Mouse (Mus musculus): ENCODE results near the gene Rnf114.

Gene Rnf114

DNA sequence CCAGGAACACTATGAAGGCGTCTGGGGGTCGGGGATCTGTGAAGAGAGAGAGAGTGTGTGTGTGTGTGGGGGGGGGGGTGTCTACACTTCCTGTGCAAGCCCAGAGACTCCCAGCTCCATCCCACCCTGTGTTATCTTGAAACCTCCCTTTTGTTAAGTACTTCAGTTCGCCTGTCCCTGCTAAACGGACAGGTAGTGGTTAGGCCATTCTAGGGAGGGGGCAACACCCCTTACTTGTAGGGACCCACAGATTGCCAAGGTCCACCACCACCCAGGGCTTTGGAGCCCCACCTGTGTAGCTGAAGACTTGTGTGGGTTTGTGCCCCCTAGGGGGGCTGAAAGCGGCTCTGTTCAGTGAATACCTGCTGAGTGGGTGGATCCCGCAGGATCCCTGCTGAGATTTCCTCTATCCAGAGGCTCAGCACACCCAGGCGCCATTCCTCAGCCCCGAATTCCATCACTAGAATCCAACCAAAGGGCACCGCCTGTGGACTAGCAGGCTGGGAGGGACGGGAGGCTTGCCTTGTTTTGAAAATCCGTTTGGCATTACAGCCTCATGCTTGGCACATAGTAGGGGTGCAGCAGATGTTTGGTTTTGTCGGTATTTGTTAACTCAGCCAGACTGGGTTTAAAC lies 48.1 kb downstream of the Rnf114 start:
- no peak for DNase-seq (ENCODE audit: low spot score in 2 of 2)

DNA sequence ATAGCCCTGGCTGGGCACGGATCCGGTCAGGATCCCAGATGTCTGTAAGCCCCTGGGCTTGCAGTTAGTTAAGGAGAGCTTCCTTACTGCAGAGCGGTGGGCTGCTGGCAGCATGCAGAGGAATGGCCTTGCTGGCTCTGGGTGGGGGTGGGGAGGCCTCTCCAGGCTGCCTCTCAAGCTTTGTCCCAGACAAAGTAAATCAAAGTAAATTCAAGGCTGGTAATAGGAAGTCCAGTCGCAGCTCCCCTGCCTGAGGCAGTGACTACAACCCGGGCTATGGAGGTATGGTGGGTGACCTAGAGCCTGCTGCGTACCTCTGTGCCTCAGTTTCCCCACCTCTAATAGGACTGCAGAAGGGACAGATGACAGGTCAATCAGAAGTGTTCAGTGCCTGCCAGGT lies 48.9 kb downstream of the Rnf114 start:
- DNase-seq (ENCODE audit: low spot score in 2 of 2), result no peak

DNA sequence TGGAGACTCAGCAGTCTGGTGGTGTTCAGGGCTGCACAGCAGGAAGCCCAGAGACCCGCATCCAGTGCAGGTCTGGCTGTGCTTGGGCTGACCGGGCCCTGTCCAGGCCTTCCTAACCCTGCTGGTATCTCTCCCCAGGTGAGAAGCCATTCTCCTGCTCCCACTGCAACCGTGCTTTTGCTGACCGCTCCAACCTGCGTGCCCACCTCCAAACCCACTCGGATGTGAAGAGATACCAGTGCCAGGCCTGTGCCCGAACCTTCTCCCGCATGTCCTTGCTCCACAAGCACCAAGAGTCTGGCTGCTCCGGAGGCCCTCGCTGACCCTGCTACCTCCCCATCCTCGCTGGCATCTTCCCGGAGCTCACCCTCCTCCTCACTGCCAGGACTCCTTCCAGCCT lies 49.3 kb downstream of the Rnf114 start:
- no peak for DNase-seq (ENCODE audit: low spot score in 2 of 2)

DNA sequence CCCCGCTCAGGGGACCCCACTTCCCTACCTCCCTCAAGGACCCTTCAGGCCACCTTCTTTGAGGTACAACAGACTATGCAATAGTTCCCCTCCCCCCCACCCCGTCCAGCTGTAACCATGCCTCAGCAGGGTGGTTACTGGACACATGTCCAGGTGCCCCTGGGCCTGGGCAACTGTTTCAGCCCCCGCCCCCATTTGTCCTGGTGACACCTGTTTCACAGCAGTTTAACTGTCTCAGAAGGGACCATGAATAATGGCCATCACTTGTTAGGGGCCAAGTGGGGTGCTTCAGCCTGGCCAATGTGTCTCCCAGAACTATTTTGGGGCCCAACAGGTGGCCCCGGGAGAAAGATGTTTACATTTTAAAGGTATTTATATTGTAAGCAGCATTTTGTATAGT lies 49.9 kb downstream of the Rnf114 start:
- no peak for DNase-seq (ENCODE audit: low spot score in 2 of 2)

DNA sequence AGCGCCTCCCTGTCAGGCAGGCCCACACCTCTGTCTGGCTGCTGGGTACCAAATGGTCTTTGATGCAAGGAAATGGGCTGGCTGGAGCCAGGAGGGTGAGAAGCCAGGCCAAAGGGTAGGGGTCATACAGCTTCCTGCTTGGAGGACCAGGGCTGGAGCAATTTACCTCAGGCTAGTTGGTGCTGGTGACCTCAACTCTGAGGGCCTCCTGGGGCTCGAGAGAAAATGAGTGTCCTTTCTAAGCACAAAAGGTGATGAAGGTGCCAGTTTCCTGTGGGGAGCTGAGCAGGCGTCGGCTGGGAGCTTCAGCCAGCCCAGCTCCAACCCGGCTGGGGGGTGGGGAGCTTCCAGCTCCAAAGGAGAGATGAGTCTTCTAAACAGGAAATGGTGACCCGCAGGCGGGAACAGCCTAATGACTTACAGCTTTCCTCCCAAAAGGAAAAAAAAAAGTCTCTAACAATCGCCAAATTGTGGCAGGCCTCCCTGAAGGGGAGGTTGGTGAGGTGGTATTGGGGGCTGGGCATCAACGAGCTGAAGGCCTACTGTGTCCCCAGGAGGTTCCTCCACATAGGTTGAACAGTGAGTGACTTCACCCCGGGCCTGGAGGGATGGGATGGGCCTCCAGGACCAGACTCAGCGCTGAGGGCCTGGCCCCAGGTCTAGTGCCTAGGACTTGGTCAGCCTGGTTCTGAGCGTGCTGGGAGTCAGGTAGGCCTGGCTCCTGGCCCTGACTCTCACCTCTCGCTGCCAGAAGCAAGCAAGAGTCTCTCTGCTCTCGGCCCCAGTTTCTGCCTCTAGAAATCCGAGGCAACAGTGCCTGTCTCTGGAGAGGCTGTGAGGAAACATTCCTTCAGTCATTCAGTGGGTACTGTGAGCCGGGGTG lies 50.9 kb downstream of the Rnf114 start:
- no peak for DNase-seq (ENCODE audit: low spot score in 2 of 2)

DNA sequence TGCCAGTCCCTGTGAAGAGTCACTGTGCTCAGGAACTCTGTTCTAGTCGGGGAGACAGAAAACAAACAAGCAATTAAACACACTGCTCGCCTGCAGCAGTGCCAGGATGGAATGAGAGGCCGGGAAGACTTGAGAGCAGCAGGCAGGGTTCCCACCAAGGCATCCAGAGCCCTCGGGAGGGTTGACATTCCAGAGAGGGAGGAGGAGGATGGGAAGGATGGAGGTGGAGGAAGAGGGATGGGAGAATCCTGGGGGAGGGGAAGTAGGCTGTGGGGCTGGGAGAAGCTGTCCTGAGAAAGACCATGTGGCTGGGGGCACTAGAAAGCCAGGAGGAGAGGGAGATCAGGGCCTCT lies 51.5 kb downstream of the Rnf114 start:
- DNase-seq (ENCODE audit: low spot score in 2 of 2), result no peak

DNA sequence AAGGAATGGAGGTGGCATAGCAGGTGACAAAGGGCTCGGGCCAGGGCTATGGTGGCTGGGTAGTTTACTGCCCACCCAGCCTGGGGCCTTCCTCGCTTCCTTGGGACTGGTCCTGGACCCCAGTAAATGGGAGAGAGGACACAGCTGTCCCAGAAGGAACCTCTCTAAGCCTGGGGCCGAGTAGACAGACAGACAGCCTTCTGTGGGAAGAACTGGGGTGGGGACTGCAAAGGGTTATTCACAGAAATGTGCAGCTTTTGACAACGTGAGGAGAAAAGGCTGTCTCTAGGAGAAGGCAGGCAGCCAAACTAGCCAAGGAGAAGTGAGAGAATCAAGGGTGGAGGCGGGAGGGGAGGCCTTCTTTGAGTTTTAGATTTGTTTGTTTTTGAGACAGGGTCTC lies 52.0 kb downstream of the Rnf114 start:
- no peak for DNase-seq (ENCODE audit: low spot score in 2 of 2)

DNA sequence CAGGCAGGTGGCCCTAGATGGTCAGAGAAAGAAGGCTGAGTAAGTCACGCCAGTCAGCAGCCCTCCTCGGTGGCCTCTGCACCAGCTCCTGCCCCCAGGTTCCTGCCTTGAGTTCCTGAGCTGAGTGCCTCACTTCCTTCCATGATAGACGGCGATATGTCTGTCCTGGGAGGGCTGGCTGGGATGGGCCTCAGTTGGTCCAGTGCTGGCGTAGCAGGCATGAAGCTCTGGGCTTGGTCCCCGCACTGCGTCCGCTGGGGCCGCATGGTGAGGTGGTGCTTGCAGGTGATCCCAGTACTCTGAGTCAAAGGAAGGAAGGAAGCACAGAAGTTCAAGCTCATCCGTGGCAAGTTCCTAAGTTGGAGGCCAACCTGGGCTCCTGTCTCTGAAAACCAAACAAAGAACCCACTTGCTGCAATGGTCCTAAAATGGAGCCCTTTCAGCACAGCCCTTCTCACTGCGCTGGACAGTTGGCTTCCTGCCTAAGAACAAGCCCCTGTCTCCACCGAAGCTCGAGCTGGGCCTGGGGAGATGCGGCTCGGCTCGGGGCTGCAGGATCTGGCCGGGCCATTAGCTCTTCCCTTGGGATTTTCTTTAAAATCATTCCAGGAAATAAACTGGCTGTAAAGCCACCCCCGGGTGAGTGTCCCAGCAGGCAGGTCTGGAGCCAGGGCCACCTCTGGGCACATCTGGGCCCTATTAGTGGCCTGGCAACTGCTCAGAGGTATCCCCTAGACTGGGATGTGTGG lies 54.2 kb downstream of the Rnf114 start:
- DNase-seq (ENCODE audit: low spot score in 2 of 2), result no peak

DNA sequence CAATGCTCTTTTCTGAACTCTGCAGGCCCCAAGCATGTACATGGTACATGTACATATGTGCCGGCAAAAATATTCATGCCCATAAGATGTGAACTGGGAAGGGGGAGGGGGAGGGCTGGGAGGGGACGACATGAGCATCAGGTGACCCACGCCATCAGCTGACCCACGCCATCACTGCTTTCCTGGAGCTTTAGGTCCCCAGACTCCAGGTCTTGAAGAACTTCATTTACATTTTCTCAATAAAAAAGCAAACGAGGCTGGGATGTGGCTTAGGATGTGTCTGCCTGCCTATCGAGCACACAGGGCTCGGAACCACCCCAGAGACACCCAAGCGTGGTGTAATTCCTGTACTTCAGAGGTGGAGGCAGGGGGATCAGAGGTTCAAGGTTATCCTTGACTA lies 55.0 kb downstream of the Rnf114 start:
- DNase-seq (ENCODE audit: low spot score in 2 of 2), result no peak

DNA sequence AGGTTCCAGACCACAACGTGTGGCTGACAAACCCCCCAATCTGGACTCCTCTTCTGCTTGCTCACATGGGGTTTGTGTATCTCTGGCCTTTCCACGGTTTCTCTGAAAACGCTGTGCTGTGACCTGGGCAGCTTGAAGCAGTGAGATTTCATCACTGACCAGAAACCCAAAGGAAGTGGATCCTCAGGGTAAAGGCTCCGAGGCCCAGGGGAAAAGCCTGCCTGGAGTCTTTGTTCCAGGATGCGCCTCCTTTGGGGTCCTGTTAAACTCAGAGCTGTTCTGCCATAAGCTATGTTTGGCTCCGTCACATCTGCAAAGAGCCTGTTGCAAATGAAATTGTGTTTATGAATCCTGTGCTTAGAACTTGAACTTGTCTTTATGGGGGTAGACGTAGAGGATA lies 56.5 kb downstream of the Rnf114 start:
- no peak for DNase-seq (ENCODE audit: low spot score in 2 of 2)

DNA sequence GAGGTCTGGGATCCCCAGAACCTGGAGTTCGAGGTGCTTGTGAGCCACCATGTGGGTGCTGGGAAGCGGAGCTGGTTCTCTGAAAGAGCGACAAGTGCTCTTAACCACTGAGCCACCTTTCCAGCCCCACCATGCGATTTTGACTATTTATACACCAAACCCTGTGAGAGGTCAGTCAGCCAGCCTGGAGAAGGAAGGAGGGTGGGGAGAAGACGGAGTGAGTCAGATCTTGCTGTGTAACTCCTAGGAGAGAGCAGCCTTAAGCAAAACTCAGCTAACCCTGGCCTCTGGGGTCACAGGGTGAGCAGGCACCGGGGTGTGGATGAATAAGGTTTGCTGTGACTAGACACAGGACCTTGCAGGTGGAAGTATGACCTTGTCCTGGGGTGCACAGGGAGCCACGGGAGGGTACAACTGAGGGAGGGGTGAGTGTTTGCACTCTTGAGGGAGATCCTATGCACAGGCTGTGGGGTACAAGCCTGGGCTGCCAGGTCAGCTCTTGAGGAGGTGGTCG lies 58.0 kb downstream of the Rnf114 start:
- no peak for DNase-seq (ENCODE audit: low spot score in 2 of 2)

DNA sequence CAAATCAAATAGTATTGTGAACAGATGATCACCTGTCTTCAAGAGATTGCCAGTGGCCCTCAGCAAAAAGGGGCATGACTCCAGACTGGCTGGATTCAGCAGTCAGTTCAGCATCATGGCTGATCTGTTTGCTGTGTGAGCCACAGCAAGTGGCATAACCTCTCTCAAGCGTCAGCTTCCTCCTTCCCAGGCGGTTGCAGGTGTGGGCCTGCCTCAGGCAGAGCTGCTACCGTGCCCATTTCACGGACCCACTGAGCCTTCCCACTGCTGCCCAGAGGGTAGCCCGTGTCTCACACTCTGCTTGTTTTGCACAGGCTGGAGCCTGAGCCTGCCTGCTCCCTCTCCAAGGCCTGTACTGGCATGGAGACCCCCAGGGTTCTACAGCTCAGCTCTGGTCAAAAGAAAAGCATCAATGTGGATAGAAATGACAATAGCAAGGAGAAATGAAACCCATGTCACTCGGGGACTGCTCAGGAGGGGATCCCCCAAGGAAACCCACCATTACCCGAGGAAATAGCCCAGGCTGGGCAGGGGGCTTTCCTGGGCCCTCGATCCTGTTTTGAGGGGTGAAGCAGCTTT lies 59.0 kb downstream of the Rnf114 start:
- DNase-seq (ENCODE audit: low spot score in 2 of 2), result no peak

DNA sequence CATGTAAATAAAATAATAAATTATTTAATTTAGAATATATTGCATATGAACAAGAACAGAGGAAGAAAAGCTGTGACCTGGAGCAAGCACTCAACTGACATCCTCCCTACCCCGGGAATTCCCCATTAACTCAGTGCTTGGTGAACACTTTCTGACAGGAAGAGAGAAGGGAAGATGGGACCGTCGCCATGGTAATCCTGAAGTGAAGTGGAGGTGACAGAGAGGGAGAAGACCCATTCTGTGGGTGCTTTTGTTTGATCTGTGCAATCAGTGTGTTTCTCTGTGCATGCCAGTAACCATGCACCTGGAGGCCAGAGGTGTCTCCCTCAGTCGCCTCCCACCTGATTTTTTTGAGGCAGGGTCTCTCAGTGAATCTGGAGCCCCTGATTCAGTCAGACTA lies 59.8 kb downstream of the Rnf114 start:
- DNase-seq (ENCODE audit: low spot score in 2 of 2), result no peak

DNA sequence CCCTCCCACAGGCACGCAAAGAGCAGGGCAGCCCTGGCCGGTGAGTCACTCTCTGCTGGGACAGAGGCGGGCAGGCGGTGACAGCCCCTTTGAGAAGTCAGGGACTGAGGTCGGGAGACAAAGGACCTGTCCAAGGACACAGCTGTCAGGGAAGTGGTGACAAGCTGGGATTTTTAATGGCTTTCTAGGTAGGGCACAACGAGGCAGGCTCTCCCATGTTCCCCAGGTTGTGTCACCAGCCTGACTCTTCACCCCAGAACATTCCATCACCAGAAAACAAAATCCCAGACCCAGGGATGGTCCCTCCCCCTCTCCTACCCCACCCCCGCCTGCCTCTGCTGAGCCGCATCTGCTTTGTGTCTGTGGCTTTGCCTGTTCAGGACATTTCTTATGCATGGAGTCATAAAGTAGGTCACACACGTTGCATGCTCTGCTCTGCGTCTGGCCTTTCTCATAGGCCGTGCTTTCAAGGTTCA lies 60.5 kb downstream of the Rnf114 start:
- no peak for DNase-seq (ENCODE audit: low spot score in 2 of 2)

DNA sequence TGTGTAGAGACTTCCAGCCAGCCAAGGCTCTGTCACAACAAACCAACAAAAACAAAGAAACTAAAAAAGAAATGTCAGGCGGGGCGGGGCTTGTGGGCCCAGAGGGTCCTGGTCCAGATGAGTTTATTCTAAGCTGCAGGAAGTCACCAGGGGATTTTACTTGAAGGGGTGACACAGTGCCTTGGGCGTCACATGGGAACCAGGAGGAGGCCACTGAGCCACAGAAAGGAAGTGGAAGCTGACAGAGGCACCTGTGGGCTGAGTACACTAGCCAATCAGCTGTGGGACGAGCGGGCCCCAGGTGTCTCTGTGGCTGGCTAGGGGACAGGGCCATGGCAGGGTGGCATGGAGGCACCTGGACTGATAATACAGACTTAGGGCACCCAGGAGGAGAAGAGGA lies 63.3 kb downstream of the Rnf114 start:
- DNase-seq (ENCODE audit: low spot score in 2 of 2), result no peak

DNA sequence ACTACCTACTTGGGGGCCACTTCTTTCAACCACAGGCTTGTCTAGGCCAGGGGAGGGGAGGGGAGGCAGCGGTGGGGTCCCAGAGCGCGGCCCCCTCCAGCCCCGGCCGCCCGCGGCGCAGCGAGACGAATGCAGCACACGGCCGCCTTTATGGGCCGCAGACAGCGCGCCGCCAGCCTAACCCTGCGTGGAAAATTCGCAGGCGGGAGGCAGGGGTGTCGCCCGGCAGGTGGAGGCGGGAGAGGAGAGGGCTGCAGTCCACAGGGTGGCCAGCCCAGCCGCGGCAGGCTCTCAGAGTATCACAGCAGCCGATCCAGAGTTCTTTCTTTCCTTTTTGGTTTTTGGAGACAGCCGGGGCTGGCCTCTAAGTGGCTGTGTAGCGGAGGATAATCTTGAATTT lies 67.0 kb downstream of the Rnf114 start:
- DNase-seq (ENCODE audit: low spot score in 2 of 2), result no peak

DNA sequence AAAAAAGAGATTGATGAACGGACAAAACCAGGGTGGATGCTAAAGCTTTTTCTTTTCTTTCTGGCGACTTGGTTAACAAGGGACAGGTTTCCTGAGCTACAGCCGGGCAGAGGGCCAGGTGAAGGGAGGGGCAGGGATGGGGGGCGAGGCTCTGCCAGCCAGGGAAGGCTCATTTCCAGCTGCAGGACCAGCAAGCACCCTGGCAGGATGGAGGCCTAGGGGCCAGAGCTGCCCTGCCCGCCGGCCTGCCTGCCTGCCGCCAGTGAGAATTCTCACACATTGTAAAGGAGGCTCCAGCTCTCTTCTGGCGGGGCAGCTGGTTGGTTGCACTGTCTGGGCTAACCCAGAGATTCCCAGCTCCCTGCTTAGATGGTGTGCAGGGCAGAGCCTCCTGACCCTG lies 69.7 kb downstream of the Rnf114 start:
- DNase-seq (ENCODE audit: low spot score in 2 of 2), result no peak

DNA sequence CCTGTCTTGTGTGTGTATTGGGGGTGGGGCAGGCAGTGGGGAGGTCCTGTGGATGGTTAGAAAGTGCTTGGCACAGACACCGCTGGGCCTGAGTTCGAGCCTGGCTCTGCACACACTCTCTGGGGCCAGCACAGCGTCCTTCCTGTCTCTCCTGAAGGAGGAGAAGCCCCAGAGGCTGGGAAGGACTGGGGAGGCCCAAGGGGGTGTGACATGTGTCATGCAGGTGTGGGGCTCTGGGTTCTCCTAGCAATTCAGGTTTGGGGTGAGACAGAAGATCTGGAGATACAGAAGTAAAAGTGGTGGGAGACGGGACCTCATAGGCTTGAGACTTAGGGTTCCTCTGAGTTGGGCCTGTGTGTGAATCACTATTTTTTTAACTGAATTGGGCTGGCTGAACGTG lies 70.6 kb downstream of the Rnf114 start:
- DNase-seq (ENCODE audit: low spot score in 2 of 2), result no peak

DNA sequence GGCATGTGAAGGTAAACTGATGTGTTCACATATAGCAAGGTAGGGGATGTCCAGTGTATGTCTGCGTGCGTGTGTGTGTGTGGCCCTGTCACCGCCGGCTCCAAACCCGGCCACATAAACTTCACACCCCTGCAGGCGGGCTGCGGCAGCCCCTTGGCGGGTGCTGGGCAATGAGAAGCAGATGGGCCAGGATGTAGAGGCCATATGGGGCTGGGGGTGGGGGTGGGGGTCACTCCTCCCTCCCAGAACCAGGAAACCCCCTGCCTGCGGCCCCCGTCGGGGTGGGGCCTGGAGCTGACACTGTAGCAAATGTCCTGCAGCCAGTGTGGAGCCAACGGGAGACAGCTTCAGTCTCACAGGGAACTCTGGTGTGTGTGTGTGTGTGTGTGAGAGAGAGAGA lies 71.3 kb downstream of the Rnf114 start:
- no peak for DNase-seq (ENCODE audit: low spot score in 2 of 2)

DNA sequence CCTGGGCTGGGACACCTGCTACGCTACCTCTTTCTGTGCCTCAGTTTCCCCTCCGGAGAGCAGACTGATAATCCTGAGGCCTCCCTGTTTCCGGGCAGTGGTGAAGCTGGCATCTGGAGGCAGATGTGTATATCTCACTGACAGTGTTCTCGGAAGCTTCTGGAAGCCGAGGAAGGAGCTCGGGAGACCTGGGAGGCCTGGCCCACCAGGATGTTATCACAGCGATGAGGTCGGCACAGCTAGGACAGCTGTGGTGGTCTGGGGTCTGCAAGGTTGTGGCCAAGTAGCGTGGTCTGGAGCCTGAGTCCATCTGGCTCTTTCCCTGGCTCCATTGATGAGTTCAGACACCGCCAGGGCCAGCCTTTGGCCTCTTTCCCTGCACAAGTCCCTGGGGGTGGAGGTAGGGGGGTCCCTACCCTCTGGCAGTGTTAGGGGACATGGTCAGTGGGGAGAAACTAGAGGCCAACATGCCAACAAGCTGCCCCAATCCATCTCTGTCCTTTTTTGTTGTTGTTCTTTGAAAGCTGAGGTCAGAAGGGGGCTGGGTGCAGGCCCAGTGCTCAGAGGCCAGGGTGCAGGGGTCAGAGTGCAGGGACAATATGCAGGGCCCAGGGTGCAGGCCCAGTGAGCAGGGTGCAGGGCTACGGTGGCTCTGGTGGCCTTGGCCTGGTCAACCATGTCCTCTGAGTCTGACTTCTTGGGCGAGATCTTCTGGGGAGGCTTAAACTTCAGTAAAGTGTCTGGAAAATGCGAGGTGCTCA lies 72.3 kb downstream of the Rnf114 start:
- DNase-seq (ENCODE audit: low spot score in 2 of 2), result no peak

DNA sequence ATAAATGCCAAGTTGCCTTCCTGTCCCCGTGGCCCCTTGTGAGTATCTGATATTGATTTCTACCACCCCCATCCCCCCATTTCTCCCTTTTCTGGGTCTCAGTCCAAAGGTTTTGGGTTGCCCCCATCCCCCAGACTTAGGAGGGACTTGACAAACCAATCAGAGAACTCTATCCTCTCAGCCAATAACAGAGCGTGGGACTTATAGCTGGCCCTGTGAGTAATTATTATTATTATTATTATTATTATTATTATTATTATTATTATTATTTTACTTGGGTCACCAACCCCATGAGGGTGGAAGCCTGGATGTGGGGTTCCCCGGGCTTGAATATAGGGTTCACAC lies 72.8 kb downstream of the Rnf114 start:
- DNase-seq (ENCODE audit: low spot score in 2 of 2), result no peak

DNA sequence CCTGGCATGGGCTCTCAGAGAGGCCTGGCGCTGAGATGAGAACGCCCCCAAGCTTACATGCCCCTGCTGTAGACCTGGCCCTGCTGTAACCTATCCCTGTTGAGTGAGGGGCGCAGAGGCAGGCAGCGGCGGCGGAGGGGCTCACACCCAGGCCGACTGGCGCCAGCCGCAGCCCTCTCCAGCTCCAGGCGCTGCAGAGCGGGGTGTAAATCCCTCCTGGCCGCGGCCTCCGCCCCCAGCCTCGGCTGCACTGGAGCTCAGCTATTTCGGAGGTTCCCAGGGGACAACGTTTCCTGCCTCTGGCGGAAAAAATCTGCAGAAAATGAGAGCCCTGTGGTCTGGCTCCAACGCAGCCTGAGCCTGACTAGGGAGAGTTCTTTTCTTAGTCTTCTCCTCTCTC lies 73.2 kb downstream of the Rnf114 start:
- no peak for DNase-seq (ENCODE audit: low spot score in 2 of 2)
